Mouse (Mus musculus) hindbrain, postnatal 0 days (tissue): ENCODE measurements at regions not wholly inside any gene's neighbourhood (a gene's known extent, or its start where the extent isn't known, plus 50 kb on each side); places are given as distances from the start of the nearest gene placed in this dataset.
A peak's percentile ranks its signal among the peaks of the same experiment; 100 is the strongest.
"Not testable (repeated sequence)": the region's sequence is repeated elsewhere in the genome, so short reads cannot be mapped to it uniquely, and the experiment has no call there.

Experiments used
- ATAC-seq: fragments of 200-750 bp; cut with Nextera tagmentation; 2 replicates; pipeline ENCODE4 v1.8.0; 2017; ENCODE audit warnings: mild to moderate bottlenecking, moderate TSS enrichment, moderate library complexity
- DNase-seq: peaks from one replicate; pipeline ENCODE4 v3.0.0-alpha.2; 2015; ENCODE audit warnings: low spot score
- H3K27ac ChIP-seq: fragments of 300-500 bp; sonication (generic); 2 replicates; pipeline ENCODE4 v1.5.1; 2014; ENCODE audit warnings: mild to moderate bottlenecking
- H3K27me3 ChIP-seq: fragments of 300-500 bp; sonication (generic); 2 replicates; pipeline ENCODE4 v1.6.1; 2014; ENCODE audit warnings: low read length, mixed read lengths; ENCODE audit not compliant: insufficient read depth
- H3K36me3 ChIP-seq: fragments of 300-500 bp; sonication (generic); 2 replicates; pipeline ENCODE4 v1.6.1; 2014; ENCODE audit warnings: low read length, mixed read lengths; ENCODE audit not compliant: insufficient read depth
- H3K4me1 ChIP-seq: fragments of 300-500 bp; sonication (generic); 2 replicates; pipeline ENCODE4 v1.6.1; 2014; ENCODE audit warnings: antibody characterized with exemption, low read length, mixed read lengths; ENCODE audit not compliant: insufficient read depth
- H3K4me2 ChIP-seq: fragments of 300-500 bp; sonication (generic); 2 replicates; pipeline ENCODE4 v1.6.1; 2014; ENCODE audit warnings: low read depth, mild to moderate bottlenecking, low read length, moderate library complexity, mixed read lengths
- H3K4me3 ChIP-seq: fragments of 300-500 bp; sonication (generic); 2 replicates; pipeline ENCODE4 v1.5.1; 2014; ENCODE audit warnings: low read length
- H3K9ac ChIP-seq: fragments of 300-500 bp; sonication (generic); replicated peaks from 2 replicates; pipeline ENCODE4 v1.6.1; 2014; ENCODE audit warnings: mild to moderate bottlenecking, low read length, moderate library complexity, mixed read lengths
- H3K9me3 ChIP-seq: fragments of 300-500 bp; sonication (generic); 2 replicates; pipeline ENCODE4 v1.6.1; 2016; ENCODE audit warnings: low read length, mixed read lengths
- CTCF ChIP-seq: IDR thresholded peaks from 2 replicates; pipeline ENCODE4 v1.5.1; 2016; ENCODE audit warnings: antibody characterized with exemption, control low read depth, low read depth
- WGBS: fragments of 180-500 bp; shearing (Covaris S2); extraction: QIAGEN DNeasy Blood & Tissue Kit; methylation state at CpG from one replicate; pipeline ENCODE4 v1.1.7; 2014; 5-methylcytosine and 5-hydroxymethylcytosine counted together

- ATAC-seq, result no peak
- Histone ChIP-seq H3K36me3 (no peaks in the 10 kb centered on the region), H3K27ac (no peak overlapping the region), H3K4me2 (no peak overlapping the region), H3K9ac (no peak overlapping the region), H3K4me1 (no peaks in the 10 kb centered on the region), H3K9me3 (no peaks in the 10 kb centered on the region), H3K4me3 (no peak overlapping the region), H3K27me3 (no peaks in the 10 kb centered on the region)
- no peak for DNase-seq
- TF ChIP-seq CTCF, result no peak
- 17% methylated on average over 3 of the region's 3 CpGs for WGBS
These were observed 356.6 kb downstream of the Gabrg2 start for GRCm38 (mm10) chr11:41644083-41644482.

- 0 out of 2 replicates have a peak, but pooled peaks have one; percentile 17 for TF ChIP-seq CTCF
- Histone ChIP-seq H3K9me3 (no peaks in the 10 kb centered on the region), H3K4me3 (no peak overlapping the region), H3K4me2 (no peak overlapping the region), H3K4me1 (no peaks in the 10 kb centered on the region), H3K9ac (no peak overlapping the region), H3K27me3 (no peaks in the 10 kb centered on the region), H3K36me3 (no peaks in the 10 kb centered on the region), H3K27ac (no peak overlapping the region)
- ATAC-seq (peak; percentile 24; the same call in 1 of the 2 replicates), DNase-seq (peak; percentile 53)
- WGBS, result 81% methylated on average over 1 of the region's 1 CpGs
These were observed 401.7 kb downstream of the Gabrg2 start for GRCm38 (mm10) chr11:41599006-41599405.

GRCm38 (mm10) chr11:41598431-41598830 is 402.2 kb downstream of the Gabrg2 start:
- no peaks in the 10 kb centered on the region for H3K27me3 ChIP-seq
- H3K4me2 ChIP-seq, result no peak overlapping the region
- DNase-seq (peak; percentile 71), ATAC-seq (peak; percentile 92)
- H3K9me3 ChIP-seq, result no peaks in the 10 kb centered on the region
- WGBS, result 56% methylated on average over 6 of the region's 6 CpGs
- no peak overlapping the region for H3K4me3 ChIP-seq
- TF ChIP-seq CTCF, result no peak
- no peaks in the 10 kb centered on the region for H3K4me1 ChIP-seq
- no peak overlapping the region for H3K9ac ChIP-seq
- no peaks in the 10 kb centered on the region for H3K36me3 ChIP-seq
- H3K27ac ChIP-seq, result no peak overlapping the region

GRCm38 (mm10) chr11:41591426-41591825 is 409.2 kb downstream of the Gabrg2 start:
- H3K4me1 ChIP-seq, H3K27me3 ChIP-seq, ATAC-seq, H3K27ac ChIP-seq, H3K9ac ChIP-seq, H3K4me2 ChIP-seq, H3K4me3 ChIP-seq, H3K9me3 ChIP-seq, H3K36me3 ChIP-seq, DNase-seq: not testable (repeated sequence)
- 82% methylated on average over 4 of the region's 4 CpGs for WGBS
